Mouse (Mus musculus): Measurements from ENCODE around the gene Ablim1.

Ablim1 gene

DNA sequence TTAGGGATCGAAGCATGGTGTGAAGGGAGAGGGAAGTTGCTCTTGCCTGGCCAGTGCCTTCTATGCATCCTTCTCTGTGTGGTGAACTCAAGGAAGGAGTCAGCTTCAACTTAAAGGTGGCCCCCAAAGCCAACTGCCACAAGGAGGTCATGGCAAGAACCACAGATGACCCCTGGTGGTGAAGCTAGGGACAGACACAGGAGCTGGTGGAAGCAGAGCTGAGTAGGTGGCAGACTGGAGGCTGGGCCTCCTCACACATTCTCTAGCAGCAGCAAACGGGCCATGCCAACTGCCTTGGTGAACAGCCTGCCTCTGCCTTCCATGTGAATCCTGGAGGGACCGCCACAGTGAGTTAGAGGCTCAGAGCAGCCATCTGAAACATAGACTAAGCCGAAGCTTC, 283.1 kb downstream of the Ablim1 start:
- DNase-seq (ENCODE audit: inconsistent age in 2 of 2, low spot score in 1 of 2): peak; percentile 62 to 86

DNA sequence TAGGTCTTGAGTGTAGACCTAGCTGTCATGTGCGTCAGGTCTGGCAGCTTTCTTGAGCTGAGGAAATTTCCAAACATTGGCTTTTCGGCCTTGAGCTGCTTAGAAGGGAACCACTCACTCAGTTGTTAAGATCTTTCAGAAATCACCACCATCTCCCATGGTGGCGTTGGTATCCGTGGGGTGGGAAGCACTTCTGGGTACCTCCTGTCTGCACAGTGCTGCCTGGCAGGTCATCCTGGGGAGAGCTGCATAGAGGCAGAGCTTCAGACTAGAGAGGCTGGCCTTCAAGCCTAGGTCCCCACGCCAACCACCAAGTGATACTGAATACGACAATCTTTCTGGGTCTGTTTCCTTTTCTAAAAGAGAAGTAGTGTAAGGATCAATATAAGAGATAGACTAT, 285.3 kb downstream of the Ablim1 start:
- DNase-seq (ENCODE audit: inconsistent age in 2 of 2, low spot score in 1 of 2): no peak

GRCm38 (mm10) chr19:57028327-57029179, 286.2 kb downstream of the Ablim1 start:
- no peak for DNase-seq (ENCODE audit: inconsistent age in 2 of 2, low spot score in 1 of 2)

DNA sequence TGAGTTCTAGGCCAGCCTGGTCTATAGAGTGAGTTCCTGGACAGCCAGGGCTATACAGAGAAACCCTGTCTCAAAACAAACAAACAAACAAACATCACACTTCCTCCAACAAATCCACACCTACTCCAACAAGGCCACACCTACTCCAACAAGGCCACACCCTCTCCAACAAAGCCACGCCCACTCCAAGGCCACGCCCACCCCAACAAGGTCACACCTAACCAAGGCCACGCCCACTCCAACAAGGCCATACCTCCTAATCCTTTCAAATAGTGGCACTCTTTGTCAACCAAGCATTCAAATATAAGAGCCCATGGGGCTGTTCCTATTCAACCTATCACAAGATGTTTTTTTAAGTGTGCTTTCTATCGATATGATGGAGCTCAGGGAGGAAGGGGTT, 288.2 kb downstream of the Ablim1 start:
- DNase-seq (ENCODE audit: inconsistent age in 2 of 2, low spot score in 1 of 2): no peak

GRCm38 (mm10) chr19:57017785-57018179, 296.9 kb downstream of the Ablim1 start:
- peak in 1 of 2 experiments; percentile 17 for DNase-seq (ENCODE audit: inconsistent age in 2 of 2, low spot score in 1 of 2)

- DNase-seq (ENCODE audit: inconsistent age in 2 of 2, low spot score in 1 of 2): peak in 1 of 2 experiments; percentile 29
Measured at GRCm38 (mm10) chr19:57016995-57017784, 297.5 kb downstream of the Ablim1 start.

DNA sequence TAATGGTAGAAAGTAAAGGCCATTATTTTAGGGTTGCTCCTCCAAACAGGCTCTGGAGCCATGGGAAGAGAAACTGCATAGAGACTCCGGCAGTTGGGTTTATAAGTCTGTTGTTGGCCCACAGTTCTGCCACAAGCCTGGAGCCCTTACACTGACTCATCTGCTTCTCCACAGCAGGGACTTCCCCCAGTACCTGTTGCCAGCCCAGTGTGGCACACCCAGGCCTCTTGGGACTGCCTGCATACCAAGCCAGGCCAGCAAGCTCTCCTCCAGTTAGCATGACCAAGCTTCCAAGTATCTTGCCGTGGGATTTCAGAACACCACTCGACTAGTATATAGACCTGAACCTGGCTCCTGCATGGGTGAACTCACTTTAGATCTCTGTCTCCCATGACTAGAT, 299.9 kb downstream of the Ablim1 start:
- peak; percentile 49 to 63 for DNase-seq (ENCODE audit: inconsistent age in 2 of 2, low spot score in 1 of 2)

- DNase-seq (ENCODE audit: inconsistent age in 2 of 2, low spot score in 1 of 2): peak; percentile 76 to 82
Measured at GRCm38 (mm10) chr19:57013271-57013677, 301.4 kb downstream of the Ablim1 start.

GRCm38 (mm10) chr19:57012068-57012467, 302.7 kb downstream of the Ablim1 start:
- DNase-seq (ENCODE audit: inconsistent age in 2 of 2, low spot score in 1 of 2): no peak

GRCm38 (mm10) chr19:57010064-57010463, 304.7 kb downstream of the Ablim1 start:
- DNase-seq (ENCODE audit: inconsistent age in 2 of 2, low spot score in 1 of 2): no peak

GRCm38 (mm10) chr19:57009653-57010052, 305.1 kb downstream of the Ablim1 start:
- DNase-seq (ENCODE audit: inconsistent age in 2 of 2, low spot score in 1 of 2): peak in 1 of 2 experiments; percentile 27

DNA sequence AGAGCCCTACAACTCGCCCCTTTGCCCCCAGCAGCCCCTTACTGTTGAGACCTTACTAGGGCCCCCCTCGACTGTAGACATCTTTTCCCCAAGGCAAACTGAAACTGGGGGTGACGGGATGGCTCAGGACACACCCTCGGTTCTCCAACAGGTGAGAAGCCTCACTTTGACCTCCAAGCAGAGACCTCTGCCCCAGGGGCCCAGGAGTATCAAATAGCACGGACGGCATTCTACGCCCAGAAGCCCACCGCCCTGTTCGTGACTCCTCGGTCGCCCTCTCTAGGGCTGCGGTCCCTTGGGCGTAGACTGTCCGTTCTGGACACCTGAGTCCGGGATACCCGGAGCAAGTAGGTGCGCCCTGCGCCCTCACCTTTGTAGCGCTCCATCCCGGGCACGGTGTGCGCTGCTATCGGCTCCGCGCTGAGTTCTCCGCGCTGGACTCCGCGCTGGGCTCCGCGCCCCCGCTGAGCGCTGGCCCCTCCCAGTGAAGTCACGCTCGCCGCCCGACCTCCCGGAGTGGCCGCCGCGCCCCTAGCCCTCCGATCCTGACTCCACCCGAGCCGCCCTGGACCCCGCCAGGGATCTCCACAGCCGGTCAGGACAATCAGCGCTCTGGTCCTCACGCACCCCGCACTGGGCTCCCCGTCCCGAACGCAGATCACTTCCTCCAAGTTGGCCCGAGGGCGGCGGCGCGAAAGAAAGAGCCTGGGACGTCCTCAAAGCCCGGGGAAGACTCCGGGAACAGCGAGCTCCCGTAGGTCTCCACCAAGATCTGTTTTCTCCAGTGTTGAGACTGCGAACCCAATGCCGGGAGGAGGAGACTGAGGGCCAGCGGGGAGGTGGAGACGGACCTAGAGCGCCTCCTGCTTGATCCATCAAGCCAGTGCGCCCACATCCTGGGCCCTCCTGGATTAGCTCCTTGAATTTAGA, 306.7 kb downstream of the Ablim1 start, which contains the start of gene Afap1l2:
TSS of gene Afap1l2 (minus strand) at position 448 of the 930 bp plus-strand sequence.
- peak; percentile 83 to 94 for DNase-seq (ENCODE audit: inconsistent age in 2 of 2, low spot score in 1 of 2)

- DNase-seq (ENCODE audit: inconsistent age in 2 of 2, low spot score in 1 of 2): peak; percentile 69 to 86
Measured at GRCm38 (mm10) chr19:57007291-57007690, 307.4 kb downstream of the Ablim1 start.

DNA sequence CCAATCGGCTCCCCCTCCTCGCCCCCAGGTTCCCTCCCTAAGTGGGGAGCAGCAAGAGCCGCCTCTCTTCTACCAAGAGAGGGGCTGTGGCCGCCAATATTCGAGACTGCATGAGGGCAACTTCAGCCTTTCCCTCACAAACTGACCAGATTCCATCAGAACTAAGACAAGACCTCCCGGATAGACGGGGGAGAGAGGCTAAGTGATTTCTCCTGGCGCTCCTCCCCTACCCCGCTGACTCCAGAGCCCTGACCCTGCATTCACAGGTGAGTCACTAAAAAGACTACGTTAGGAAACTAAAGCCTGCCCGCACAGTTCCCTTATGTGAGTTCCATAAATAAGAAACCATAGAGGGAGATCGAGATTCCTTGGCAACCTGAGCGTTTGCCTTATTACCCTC, 307.9 kb downstream of the Ablim1 start:
- DNase-seq (ENCODE audit: inconsistent age in 2 of 2, low spot score in 1 of 2): peak; percentile 47 to 76

DNA sequence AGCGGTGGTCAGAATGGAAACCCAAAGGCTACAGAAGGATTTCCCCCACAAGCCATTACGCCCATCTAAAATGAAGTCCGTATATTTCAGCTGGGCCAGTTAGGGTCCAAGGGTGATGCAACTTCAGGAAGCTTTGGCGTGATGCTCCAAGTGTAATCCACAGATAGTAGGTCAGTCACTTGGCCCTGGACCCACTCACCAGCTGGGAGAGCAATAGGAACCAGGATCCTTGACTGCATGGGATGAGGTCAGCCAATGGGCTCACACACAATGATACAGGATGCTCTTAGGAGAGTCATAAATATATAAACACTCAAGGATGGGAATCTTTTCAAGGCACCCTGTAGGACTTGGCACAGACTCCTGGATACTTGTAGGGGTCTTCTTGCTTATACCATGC, 309.7 kb downstream of the Ablim1 start:
- DNase-seq (ENCODE audit: inconsistent age in 2 of 2, low spot score in 1 of 2): peak; percentile 34 to 72

GRCm38 (mm10) chr19:57003460-57003810, 311.3 kb downstream of the Ablim1 start:
- peak; percentile 54 to 78 for DNase-seq (ENCODE audit: inconsistent age in 2 of 2, low spot score in 1 of 2)

- DNase-seq (ENCODE audit: inconsistent age in 2 of 2, low spot score in 1 of 2): peak in 1 of 2 experiments; percentile 61
Measured at GRCm38 (mm10) chr19:57002741-57003459, 311.8 kb downstream of the Ablim1 start.

DNA sequence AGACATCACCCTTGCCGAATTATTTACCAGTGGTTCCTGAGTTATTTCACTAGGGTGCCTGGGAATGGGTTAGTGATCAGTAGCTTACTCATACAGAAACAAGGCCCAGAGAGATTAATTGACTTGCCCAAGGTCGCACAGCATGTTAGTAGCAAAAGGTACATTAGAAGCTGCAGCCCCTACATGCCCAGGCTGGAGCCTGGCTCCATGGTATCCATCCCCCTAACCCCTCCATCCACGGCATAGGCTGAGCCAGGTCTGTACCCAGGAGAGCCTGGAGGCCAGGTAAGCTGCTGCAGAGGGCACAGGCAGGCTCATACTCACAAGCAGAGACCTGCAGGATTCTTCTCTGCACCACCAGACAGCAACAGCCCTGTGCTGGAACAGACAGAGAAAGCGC, 312.8 kb downstream of the Ablim1 start:
- DNase-seq (ENCODE audit: inconsistent age in 2 of 2, low spot score in 1 of 2): peak in 1 of 2 experiments; percentile 84

DNA sequence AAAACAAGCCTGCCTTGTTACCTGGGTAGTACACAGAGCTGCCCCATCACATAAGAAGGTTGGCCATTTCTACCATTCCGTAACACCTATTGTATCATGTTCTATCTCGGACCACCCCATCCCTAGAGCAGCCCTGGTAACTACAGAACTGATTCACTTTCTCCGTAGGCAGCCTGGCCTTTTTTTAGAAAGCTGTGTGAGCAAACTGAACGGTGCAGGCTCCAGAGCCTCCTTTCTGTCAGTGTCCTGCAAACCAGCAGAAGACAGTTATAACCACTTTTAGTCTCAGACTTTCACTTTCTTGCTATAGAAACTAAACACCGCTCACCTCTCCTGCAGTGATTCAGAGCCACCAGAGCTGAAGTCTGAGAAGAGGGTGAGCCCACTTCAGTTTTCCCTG, 314.1 kb downstream of the Ablim1 start:
- DNase-seq (ENCODE audit: inconsistent age in 2 of 2, low spot score in 1 of 2): peak in 1 of 2 experiments; percentile 21

DNA sequence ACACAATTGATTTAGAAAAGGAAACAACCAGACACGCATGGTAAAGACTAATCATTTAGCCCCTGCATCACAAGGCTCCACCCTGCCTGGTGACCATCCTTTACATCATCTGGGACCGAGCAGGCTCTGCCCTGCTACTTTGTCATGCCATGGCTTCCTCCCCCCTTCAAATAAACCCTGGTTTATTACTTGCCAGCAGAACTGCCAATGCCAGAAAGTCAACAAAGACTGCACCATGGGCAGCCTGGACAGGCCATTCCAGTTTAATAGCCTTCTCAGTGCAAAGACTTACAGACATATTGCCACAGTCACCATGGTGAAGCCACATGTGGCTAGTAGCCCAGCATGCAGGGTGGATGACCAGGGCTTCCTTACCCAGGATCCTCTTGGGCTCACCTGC, 314.9 kb downstream of the Ablim1 start:
- no peak for DNase-seq (ENCODE audit: inconsistent age in 2 of 2, low spot score in 1 of 2)
